Mouse (Mus musculus) kidney, postnatal 36 days (tissue): ENCODE results near the gene Abca1.

Experiments
- DNase-seq, 2 experiments: peaks; one replicate each; pipeline ENCODE4 v3.0.0; 2021 to 2022; ENCODE audit warnings: mixed read lengths in 2 of 2

The Abca1 gene

DNA sequence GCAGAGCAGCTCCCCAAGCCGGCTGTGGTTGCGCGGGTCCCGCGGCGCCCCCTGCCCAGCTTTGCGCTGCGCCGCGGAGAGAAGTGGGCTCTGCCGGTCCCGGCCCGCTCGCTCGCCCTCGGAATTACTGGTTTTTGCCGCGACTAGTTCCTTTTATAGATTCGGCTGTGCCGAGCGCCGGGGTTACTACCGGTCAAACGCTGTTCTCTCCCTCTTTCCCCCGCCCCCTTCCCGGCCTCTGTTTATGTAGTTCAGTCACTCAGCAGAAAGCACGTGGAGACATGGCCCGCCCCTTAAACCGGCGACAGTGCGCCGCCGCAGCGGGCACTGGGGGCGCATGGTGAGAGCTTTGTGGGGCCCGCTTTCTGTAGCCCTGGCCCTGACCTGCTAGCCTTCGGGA, at the start of gene Abca1:
Gene Abca1 (minus strand): TSS at position 129 of the 400 bp plus-strand sequence.
- peak; percentile 98 for DNase-seq

DNA sequence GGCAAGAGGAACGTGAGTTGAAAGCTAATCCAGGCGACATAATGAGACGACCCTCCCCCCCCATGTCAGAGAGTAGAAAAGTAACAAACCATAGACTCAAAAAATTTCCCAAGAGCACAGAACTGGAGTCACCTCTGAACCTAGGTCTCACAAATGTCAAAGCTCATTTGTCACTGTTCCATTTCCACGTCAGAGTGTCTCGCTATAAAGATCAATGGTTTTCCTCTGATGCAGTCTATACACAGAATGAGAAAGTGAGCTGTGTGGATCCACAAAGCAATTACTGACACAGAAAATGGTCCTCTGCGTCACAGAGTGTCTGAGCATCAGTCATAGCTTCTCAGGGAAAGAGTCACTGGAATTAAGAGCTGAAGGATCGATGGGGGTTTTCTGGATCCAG, 44.8 kb upstream of the Abca1 start:
- no peak for DNase-seq

DNA sequence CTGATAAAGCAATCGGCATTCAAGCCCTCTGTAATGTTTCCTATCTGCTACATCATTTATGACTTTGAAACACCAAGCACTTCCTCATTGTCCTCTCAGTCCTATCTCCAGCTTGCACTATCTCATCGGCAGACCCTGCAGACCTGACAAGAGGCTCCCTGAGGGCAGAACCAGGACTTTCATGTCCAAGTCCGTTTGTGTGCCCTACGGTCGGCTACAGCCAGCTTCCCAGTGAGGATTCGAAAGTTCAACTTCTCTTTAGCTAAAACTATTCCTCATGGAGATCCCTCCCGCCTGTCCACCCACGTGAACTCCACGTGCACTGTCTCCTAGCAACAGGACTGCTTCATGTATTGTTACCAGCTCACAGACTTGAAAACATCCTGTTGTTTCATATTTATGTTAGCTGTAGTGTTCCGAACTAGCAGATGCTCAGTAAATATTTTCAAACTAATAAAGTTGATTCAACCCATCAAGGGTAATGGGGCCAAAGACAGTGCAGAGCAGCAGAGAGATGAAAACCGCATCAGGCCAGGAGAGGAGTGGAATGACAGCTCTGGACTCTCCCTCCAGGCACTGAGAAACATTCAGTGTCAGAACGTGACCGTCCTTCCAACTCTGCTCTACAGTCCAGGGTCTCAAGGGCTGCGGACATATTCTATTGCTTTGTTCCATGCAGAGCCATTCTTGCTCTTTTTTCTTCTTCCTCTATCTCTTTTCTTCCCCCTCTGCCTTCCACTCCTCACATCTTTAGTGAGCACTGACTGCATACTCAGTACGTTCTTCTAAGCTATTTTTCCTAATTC, 44.1 kb upstream of the Abca1 start:
- peak; percentile 51 to 63 for DNase-seq

DNA sequence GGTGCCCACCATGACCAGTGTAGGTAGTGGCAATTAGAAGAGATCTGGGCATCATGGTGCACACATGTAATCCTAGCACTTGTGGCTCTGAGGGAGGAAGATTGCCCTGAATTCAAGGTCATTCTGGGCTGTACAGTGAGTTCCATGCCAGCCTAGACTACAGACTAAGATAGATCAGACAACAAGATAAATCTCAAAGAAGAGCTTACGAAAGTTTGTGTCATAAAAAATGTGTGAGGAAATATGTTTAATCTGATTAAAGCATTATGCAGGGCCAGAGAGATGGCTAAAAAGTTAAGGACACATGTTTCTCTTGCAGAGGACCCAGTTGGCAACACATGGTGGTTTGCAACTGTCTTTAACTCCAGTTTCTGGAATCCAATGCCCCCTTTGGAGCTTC, 40.6 kb upstream of the Abca1 start:
- DNase-seq, result no peak

DNA sequence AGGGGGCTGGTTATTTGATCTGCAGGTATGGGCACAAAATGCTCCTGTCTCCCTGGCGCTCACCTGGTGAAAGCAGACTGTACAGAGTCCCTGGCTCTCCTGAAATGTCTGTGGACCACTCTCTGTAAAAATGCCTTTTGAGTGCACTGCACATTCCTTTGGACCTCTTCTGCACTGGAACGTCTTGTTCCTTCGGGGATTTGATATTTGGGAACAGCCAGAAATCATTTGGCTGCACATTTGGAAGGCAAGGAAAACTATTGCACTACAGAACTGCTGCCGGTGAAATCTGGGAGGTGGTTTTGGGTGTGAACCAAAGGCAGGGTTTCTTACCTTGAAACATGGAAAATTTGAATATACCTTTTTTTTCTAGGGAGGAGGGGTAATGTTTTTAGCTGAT, 38.1 kb upstream of the Abca1 start:
- no peak for DNase-seq

GRCm38 (mm10) chr4:53196058-53196771, 36.5 kb upstream of the Abca1 start:
- peak; percentile 95 for DNase-seq

- DNase-seq, result peak; percentile 51 to 73
These were observed 27.4 kb upstream of the Abca1 start for GRCm38 (mm10) chr4:53187071-53187470.

- DNase-seq, result no peak
These were observed 26.9 kb upstream of the Abca1 start for GRCm38 (mm10) chr4:53186573-53186972.

- DNase-seq, result no peak
These were observed 26.4 kb upstream of the Abca1 start for GRCm38 (mm10) chr4:53186141-53186540.

DNA sequence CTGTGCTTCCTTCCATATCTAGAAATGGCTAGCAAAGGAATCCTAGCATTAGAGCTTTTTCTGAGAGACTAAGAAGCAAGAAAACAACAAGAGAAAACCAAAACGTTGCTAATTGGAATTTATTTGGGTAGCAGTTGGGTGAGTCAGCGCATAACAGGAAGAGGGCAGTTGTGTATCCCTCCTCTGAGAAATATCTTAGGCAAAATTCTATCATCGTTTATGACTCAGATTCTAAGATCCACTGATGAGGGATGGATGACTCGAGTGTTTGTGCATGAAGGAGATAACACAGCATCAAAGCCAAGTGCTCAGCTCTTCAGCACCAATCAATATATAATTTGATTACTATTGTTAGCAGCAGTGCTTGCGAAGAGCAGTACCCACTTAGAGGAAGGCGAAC, 21.8 kb upstream of the Abca1 start:
- DNase-seq, result no peak

DNA sequence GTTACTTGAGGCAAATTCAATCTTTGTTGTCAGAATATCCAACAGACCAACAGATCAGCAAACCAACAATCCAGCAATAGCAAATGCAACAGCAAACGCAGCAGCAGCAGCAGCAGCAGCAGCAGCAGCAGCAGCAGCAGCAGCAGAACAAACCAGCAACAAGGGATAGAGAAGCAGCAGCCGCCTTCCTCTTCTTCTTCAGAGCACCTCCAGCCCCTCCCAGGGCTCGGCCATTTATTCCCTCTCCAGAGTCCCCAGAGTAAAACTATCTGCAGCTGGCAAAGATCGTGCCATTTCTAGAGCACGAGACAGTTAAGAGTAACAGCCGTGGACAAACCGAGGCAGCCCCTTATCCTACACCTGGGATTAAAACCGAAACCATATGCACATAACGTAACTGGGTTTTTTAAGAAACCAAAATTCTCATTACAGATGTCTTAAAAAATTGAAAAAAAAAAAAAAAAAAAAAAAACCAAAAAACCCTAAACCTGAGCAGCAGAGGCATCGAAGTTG, 19.7 kb upstream of the Abca1 start:
- DNase-seq, result no peak

- DNase-seq, result no peak
These were observed 18.8 kb upstream of the Abca1 start for GRCm38 (mm10) chr4:53178489-53178888.

- DNase-seq, result no peak
These were observed 18.0 kb upstream of the Abca1 start for GRCm38 (mm10) chr4:53177696-53178095.

DNA sequence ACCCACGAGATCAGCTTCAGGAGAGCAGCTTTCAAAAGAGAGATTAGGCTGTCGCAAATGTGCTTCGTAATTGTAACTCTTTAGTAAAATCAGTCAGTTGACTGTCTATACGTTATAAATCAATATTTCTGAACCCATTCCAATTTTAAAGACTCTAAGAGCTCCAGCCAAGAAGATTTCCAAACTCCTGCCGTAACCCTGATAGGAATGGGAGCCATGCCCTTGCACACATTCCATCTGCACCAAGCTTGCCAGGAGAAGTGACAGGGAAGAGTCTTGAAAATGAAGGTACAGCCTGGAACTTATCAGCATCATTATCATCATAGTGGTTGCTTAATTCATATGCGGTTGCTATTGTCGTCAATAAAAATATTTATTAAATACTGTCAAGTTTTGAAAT, 15.2 kb upstream of the Abca1 start:
- no peak for DNase-seq

DNA sequence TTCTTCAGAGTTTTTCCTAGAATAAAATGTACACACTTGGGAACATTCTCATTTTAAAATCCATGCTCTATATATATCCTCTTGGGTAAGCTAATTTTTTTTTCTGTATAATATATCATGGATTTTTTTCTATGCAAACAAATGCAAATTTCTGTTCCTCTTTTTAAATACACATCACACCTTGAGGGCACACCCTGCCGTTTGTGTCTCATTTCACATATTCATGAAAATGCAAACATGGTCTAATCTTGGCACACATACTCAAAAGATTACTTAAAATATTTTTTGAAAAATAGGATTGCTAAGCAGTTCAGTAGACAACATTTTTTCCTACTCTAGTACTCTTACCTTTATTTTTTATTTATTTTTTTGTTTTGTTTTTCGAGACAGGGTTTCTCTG, 10.7 kb upstream of the Abca1 start:
- DNase-seq, result no peak

DNA sequence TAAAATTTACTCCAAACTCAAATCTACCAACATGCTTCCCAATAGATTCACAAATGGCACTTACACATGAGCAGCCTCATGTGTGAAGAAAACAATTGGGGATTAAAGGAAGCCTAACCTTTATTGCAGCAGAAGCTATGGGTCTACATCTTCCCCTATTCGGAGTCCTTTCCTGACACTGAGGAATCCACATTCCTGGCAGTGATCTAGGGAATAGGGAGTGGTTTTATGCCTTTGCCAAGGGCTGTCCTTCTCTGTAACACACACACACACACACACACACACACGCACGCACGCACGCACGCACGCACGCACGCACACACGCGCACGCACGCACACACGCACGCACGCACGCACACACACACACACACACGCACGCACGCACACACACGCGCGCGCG, 5.5 kb upstream of the Abca1 start:
- no peak for DNase-seq

DNA sequence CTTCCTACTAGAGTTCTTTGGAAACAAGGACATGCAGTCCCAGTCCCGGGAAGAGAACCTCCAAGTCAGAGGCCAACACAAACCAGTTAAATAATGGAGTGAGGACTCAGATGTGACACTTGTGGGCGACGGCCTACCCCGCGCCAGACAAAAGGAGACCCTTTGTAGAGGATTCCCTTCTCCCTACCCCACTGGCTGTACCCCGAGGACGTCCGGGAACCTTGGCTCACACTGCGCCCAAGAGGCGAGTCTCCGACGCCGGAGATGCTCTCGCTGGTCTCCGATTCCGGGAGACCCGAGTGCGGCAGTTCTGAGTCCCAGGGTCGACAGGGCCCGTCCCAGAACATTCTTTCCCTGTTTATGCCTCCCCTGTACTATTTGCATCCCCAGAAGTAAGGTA, 519 bp downstream of the Abca1 start:
- DNase-seq, result peak in 1 of 2 experiments; percentile 55

- peak; percentile 92 to 97 for DNase-seq
These were observed 1.1 kb downstream of the Abca1 start for GRCm38 (mm10) chr4:53158634-53159033.

DNA sequence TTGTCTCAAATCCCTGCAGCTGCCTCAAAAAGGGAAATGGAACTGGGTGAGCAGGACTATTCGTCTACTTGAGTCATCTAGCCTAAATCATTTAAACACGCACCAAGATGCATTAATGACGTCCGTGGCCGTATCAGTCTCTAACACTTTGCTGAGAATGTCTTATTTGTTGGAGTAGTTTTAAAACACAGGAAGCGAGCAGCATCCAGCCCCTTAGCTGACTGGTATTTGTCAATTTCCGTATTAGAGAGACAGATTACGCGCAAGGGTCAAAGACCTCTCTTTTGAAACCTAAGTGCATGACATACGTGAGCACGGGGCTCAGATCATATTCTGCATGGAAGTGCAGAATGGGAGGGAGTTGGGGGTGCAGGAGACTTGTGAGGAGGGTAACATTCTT, 4.2 kb downstream of the Abca1 start:
- no peak for DNase-seq

DNA sequence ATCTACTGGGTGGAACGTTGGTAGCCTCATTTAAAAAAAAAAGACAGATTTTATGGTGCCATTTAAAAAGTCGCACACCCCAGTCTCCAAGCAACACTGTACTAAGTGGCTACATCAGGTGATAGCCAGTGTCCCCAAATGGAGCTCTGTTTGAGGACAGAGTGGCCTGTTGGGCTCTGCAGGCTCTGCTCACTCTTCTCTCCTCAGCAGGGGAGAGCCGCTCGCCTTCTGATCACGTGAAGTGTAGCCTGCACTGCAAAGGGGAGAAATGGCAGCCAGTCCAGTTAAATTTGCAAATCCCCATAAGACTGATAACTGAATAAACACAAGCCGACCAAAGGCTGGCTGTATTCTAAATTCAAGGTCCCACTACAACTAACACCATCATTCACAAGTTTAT, 6.0 kb downstream of the Abca1 start:
- no peak for DNase-seq

DNA sequence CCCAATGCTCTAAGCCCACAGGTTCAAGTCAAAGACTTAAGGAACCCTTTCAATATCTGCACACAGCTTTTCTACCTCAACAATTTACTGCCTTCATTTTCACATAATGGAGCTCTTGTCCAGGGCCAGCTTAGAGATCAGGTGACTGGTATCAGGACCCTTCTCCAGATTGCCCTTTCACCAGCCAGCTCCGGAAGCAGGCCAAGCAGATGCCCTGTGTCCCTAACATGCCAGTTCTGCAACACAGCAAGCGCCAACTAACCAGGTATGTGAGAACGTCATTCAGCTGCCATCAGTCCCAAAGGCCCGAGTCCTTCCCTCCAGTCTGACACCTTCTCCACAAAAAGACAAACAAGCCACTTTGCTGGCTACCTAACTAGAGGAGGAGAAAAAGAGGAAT, 6.6 kb downstream of the Abca1 start:
- DNase-seq, result no peak

DNA sequence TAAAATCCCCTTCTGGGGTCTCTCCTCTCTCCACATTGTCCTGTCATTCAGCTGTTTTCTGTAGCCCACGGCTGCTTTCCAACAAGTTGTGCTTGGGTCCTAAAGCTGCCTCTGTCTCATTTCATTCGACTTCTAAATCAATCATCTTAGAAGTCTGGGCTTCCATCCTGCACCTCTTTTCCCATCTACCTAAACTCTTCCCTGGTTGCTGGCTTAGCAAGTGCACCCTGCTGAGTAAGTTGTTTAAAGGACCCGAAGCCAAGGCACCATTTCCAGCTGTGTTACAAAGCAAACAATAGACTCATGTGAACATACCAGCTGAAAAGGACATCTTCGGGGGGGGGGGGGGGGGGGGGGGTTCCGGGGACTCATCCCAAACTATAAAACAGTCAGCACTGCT, 7.0 kb downstream of the Abca1 start:
- no peak for DNase-seq

DNA sequence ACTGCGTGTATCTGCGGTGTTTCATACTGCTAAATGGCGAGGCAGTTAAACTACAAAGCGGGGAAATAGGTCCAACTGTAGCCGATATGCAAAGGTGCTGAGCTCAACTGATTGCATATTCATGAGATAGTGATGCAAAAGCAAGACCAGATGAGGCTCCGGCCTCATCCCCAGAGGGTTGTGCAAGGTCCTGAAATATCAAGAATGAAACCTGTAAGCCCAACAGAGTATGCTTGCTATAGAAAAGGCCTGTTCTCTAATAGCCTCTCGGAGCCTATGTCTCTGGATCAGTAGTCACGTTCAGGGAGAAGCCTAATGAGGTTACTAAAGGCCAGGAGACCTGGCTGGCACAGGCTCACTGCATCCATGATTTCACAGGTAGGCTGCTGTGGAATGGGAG, 9.2 kb downstream of the Abca1 start:
- DNase-seq, result no peak

DNA sequence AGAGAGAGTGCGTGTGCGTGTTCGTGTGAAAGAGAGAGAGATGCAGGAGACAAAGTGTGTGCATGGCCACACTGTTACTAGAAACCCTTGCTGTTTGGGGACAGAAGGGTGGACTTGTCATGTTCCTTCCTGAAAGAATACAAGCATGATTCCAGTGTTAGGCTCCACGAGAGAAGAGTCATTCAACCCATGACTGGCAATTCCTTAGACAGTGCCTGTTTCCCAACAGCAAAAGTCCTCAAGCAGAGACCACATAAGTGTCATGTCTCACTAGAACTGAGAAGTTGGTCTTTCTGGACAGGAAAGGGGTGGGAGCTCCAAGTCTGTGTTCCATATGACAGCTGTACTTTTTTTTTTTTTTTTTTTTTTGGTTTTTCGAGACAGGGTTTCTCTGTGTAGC, 10.1 kb downstream of the Abca1 start:
- DNase-seq, result no peak
